Mouse (Mus musculus) brain, adult 2 months (tissue): Measurements from ENCODE around the gene Supt5.

Experiments
- DNase-seq: peaks from one replicate; pipeline ENCODE4 v3.0.0; 2011; ENCODE audit warnings: low read depth, low spot score

The Supt5 gene

GRCm38 (mm10) chr7:28353267-28353666, 14.7 kb upstream of the Supt5 start:
- DNase-seq, result no peak

GRCm38 (mm10) chr7:28351676-28352191, 13.2 kb upstream of the Supt5 start:
- no peak for DNase-seq

GRCm38 (mm10) chr7:28350155-28350883, 11.8 kb upstream of the Supt5 start, which contains the start of gene Rps16:
Gene Rps16, plus strand, starts transcription at chr7:28350652.
- DNase-seq, result peak; percentile 99

GRCm38 (mm10) chr7:28348601-28349000, 10.1 kb upstream of the Supt5 start:
- no peak for DNase-seq

- DNase-seq, result no peak
Observed at GRCm38 (mm10) chr7:28347746-28348145, 9.2 kb upstream of the Supt5 start.

- DNase-seq, result peak; percentile 86
Observed at GRCm38 (mm10) chr7:28344637-28345036, 6.1 kb upstream of the Supt5 start.

GRCm38 (mm10) chr7:28341381-28341780, 2.8 kb upstream of the Supt5 start:
- no peak for DNase-seq

GRCm38 (mm10) chr7:28339213-28339917, 819 bp upstream of the Supt5 start:
- DNase-seq, result peak; percentile 39

- DNase-seq, result no peak
Observed at GRCm38 (mm10) chr7:28335471-28335870, 3.1 kb downstream of the Supt5 start.

- no peak for DNase-seq
Observed at GRCm38 (mm10) chr7:28334534-28334933, 4.0 kb downstream of the Supt5 start.

GRCm38 (mm10) chr7:28328260-28328659, 10.3 kb downstream of the Supt5 start:
- no peak for DNase-seq

GRCm38 (mm10) chr7:28326457-28326856, 12.1 kb downstream of the Supt5 start:
- no peak for DNase-seq

GRCm38 (mm10) chr7:28325293-28325692, 13.3 kb downstream of the Supt5 start:
- DNase-seq, result no peak

- DNase-seq, result no peak
Observed at GRCm38 (mm10) chr7:28321974-28322720, 16.4 kb downstream of the Supt5 start.

- DNase-seq, result no peak
Observed at GRCm38 (mm10) chr7:28318714-28319113, 19.8 kb downstream of the Supt5 start.

GRCm38 (mm10) chr7:28318036-28318435, 20.5 kb downstream of the Supt5 start:
- no peak for DNase-seq

- peak; percentile 99 for DNase-seq
Observed at GRCm38 (mm10) chr7:28311926-28312543, 26.5 kb downstream of the Supt5 start, which contains the start of gene Timm50. Gene Timm50, minus strand, starts transcription at chr7:28312072.

- DNase-seq, result peak; percentile 21
Observed at GRCm38 (mm10) chr7:28311151-28311925, 27.2 kb downstream of the Supt5 start.

GRCm38 (mm10) chr7:28309737-28310136, 28.8 kb downstream of the Supt5 start:
- no peak for DNase-seq

GRCm38 (mm10) chr7:28306216-28306615, 32.3 kb downstream of the Supt5 start:
- no peak for DNase-seq

- no peak for DNase-seq
Observed at GRCm38 (mm10) chr7:28305641-28306040, 32.9 kb downstream of the Supt5 start.
